Mouse (Mus musculus): Measurements from ENCODE around the gene Specc1. TPM values are rescaled to one million over a fixed set of nuclear protein-coding genes. Genes with fewer than 3 reads are reported as not detected.

The Specc1 gene
- polyA plus RNA-seq, 2 experiments from 2014 or later: 2.6 to 3.4 TPM

- ATAC-seq: no peak
Measured at GRCm38 (mm10) chr11:62106401-62106871, 149.9 kb downstream of the Specc1 start.

- no peak for ATAC-seq
Measured at GRCm38 (mm10) chr11:62107272-62107836, 150.8 kb downstream of the Specc1 start.

- ATAC-seq: no peak
Measured at GRCm38 (mm10) chr11:62118561-62118960, 162.0 kb downstream of the Specc1 start.

- no peak for ATAC-seq
Measured at GRCm38 (mm10) chr11:62119871-62120270, 163.3 kb downstream of the Specc1 start.

- no peak for ATAC-seq
Measured at GRCm38 (mm10) chr11:62121365-62121764, 164.8 kb downstream of the Specc1 start.

- ATAC-seq: no peak
Measured at GRCm38 (mm10) chr11:62127692-62128091, 171.1 kb downstream of the Specc1 start.

- ATAC-seq: no peak
Measured at GRCm38 (mm10) chr11:62128197-62128596, 171.6 kb downstream of the Specc1 start.

GRCm38 (mm10) chr11:62130191-62130590 is 173.6 kb downstream of the Specc1 start:
- ATAC-seq: no peak

GRCm38 (mm10) chr11:62130685-62131295 is 174.2 kb downstream of the Specc1 start:
- ATAC-seq: no peak

- ATAC-seq: peak; percentile 57
Measured at GRCm38 (mm10) chr11:62131601-62132000, 175.0 kb downstream of the Specc1 start.

- ATAC-seq: no peak
Measured at GRCm38 (mm10) chr11:62134191-62134590, 177.6 kb downstream of the Specc1 start.

GRCm38 (mm10) chr11:62145216-62146110 is 188.9 kb downstream of the Specc1 start:
- ATAC-seq: no peak

- ATAC-seq: no peak
Measured at GRCm38 (mm10) chr11:62146661-62147060, 190.1 kb downstream of the Specc1 start.

GRCm38 (mm10) chr11:62148026-62148425 is 191.5 kb downstream of the Specc1 start:
- no peak for ATAC-seq

- no peak for ATAC-seq
Measured at GRCm38 (mm10) chr11:62148449-62148848, 191.9 kb downstream of the Specc1 start.

GRCm38 (mm10) chr11:62153057-62153456 is 196.5 kb downstream of the Specc1 start:
- no peak for ATAC-seq

- no peak for ATAC-seq
Measured at GRCm38 (mm10) chr11:62159803-62160202, 203.2 kb downstream of the Specc1 start.

- ATAC-seq: no peak
Measured at GRCm38 (mm10) chr11:62161450-62161849, 204.9 kb downstream of the Specc1 start.

GRCm38 (mm10) chr11:62164357-62164756 is 207.8 kb downstream of the Specc1 start:
- no peak for ATAC-seq

- ATAC-seq: no peak
Measured at GRCm38 (mm10) chr11:62166503-62166902, 209.9 kb downstream of the Specc1 start.

GRCm38 (mm10) chr11:62168146-62168545 is 211.6 kb downstream of the Specc1 start:
- ATAC-seq: no peak

GRCm38 (mm10) chr11:62177395-62178113 is 221.0 kb downstream of the Specc1 start:
- ATAC-seq: no peak

GRCm38 (mm10) chr11:62180791-62181190 is 224.2 kb downstream of the Specc1 start:
- ATAC-seq: no peak
